Mouse (Mus musculus): ENCODE data around the gene Mmp19. TPM values are rescaled to one million over a fixed set of nuclear protein-coding genes. Genes with fewer than 3 reads are reported as not detected.

The Mmp19 gene
- polyA plus RNA-seq, 1 experiment = 28.3 TPM

- H3K4me1 ChIP-seq (ENCODE audit: control insufficient read depth, insufficient read depth, low read length) = peaks cover 35% of the 10 kb centered on the region
- TF ChIP-seq POLR2A (IDR thresholded peaks at IDR 0.05; ENCODE audit: borderline replicate concordance, low read depth, low read length) = no peak
- H3K4me3 ChIP-seq (ENCODE audit: insufficient read depth, low read length) = peak within 1 kb of the TSS; percentile 86
- H3K27ac ChIP-seq (ENCODE audit: insufficient read depth, low read depth, low read length) = peak within 1 kb of the TSS; percentile 76
These were observed 43.0 kb upstream of the Mmp19 start, which contains the start of gene Pym1 for GRCm38 (mm10) chr10:128747646-128748251. Gene Pym1 (plus strand): TSS chr10:128747889.

DNA sequence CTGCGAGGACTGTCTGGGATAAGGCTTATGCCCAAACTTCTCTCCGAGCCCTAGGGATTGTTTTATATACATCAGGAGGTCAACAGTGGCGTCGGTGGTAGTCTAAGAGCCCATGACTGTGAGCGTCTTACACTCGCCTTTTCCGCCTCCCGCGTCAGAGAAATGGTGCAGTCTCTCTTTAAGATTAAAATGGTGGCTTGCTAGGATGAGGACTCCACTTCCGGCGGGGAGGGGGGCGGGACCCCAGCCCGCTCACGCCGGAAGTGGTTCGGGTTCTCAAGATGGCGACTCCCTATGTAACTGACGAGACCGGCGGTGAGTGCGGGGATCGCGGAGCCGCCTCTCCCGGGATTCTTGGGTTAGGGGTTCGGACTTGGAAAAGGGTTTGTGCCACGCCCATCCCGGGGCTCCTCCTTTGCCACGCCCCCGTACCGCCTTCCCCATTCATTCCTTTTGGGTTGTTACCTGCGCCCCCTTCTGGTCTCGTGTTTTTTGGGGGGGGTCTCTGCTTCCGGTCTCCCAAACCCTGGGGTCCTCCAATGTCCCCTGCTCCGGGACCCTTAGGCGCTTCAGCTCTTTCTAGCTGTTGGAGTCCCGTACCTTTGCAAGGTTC, 42.4 kb upstream of the Mmp19 start:
- TF ChIP-seq CTCF (IDR thresholded peaks at IDR 0.05; ENCODE audit: low read depth, low read length) (peak; percentile 82), POLR2A (IDR thresholded peaks at IDR 0.05; ENCODE audit: borderline replicate concordance, low read depth, low read length) (no peak)
- Histone ChIP-seq H3K4me1 (ENCODE audit: control insufficient read depth, insufficient read depth, low read length) (peaks cover 33% of the 10 kb centered on the region), H3K27ac (ENCODE audit: insufficient read depth, low read depth, low read length) (peak overlapping the region; percentile 76), H3K4me3 (ENCODE audit: insufficient read depth, low read length) (peak overlapping the region; percentile 86)

- no peak overlapping the region for H3K27ac ChIP-seq (ENCODE audit: insufficient read depth, low read depth, low read length)
- TF ChIP-seq POLR2A (IDR thresholded peaks at IDR 0.05; ENCODE audit: borderline replicate concordance, low read depth, low read length) (no peak), CTCF (IDR thresholded peaks at IDR 0.05; ENCODE audit: low read depth, low read length) (no peak)
- H3K4me1 ChIP-seq (ENCODE audit: control insufficient read depth, insufficient read depth, low read length) = no peaks in the 10 kb centered on the region
- no peak overlapping the region for H3K4me3 ChIP-seq (ENCODE audit: insufficient read depth, low read length)
These were observed 17.8 kb upstream of the Mmp19 start for GRCm38 (mm10) chr10:128772895-128773294.

DNA sequence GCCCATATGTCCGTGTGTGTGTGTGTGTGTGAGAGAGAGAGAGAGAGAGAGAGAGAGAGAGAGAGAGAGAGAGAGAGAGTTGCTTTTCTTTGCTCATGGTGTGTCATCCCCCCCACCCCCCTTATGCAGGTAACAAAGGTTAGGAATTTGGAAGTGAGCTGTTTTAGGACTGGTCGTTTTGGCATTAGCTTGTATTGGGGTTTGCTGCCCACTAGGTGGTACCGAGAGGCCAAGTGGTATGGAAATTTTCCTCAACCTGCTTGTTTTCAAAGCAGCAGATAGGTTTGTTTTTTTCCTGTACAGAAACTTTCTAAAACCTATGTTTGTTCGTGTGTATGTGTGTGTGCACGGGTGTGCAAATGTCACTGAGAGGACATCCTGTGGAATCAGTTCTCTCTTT, 17.0 kb upstream of the Mmp19 start:
- Histone ChIP-seq H3K4me1 (ENCODE audit: control insufficient read depth, insufficient read depth, low read length) (peaks cover 6% of the 10 kb centered on the region), H3K4me3 (ENCODE audit: insufficient read depth, low read length) (no peak overlapping the region), H3K27ac (ENCODE audit: insufficient read depth, low read depth, low read length) (no peak overlapping the region)
- TF ChIP-seq POLR2A (IDR thresholded peaks at IDR 0.05; ENCODE audit: borderline replicate concordance, low read depth, low read length) (no peak), CTCF (IDR thresholded peaks at IDR 0.05; ENCODE audit: low read depth, low read length) (no peak)

- no peak overlapping the region for H3K4me3 ChIP-seq (ENCODE audit: insufficient read depth, low read length)
- H3K27ac ChIP-seq (ENCODE audit: insufficient read depth, low read depth, low read length) = peak overlapping the region; percentile 76
- H3K4me1 ChIP-seq (ENCODE audit: control insufficient read depth, insufficient read depth, low read length) = peaks cover 27% of the 10 kb centered on the region
- TF ChIP-seq CTCF (IDR thresholded peaks at IDR 0.05; ENCODE audit: low read depth, low read length) (no peak), POLR2A (IDR thresholded peaks at IDR 0.05; ENCODE audit: borderline replicate concordance, low read depth, low read length) (no peak)
These were observed 12.3 kb upstream of the Mmp19 start for GRCm38 (mm10) chr10:128778441-128778840.

DNA sequence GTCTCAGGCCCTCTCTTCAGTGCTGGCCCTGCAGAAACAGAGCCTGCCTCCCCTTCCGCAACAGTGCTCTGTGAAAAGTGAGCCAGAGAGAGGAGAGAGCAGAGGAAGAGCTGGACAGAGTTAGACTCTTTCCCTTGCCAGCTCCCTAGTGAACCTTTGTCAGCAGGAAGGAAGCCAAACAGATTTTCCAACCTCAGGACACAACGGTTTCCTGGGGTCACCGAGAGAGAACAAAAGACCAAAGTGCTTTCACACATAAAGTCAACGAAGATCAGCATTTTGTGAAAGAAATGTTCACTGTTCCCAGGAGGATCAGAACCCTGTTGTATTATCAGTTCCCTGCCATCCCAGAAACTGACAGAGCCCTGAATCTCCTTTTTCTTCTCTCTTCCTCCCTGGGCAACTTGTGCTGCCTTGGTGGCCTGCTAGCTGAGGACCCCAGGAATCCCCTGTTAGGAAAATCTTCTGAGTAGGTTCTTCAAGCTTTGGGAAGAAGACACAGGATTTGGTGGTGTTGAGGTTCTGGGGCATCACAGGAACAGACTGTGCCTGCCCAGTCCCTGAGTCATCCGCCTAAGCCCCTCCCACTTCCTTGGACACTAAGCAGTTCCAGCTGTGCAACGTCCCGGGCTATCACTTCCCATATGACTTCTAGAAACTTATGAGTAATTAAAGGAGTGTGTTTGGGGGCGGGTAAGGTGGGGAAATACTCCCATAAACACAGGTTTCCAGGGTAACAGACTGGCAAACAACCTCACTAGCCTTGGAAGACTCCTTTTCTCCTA, 11.5 kb upstream of the Mmp19 start:
- Histone ChIP-seq H3K27ac (ENCODE audit: insufficient read depth, low read depth, low read length) (peak overlapping the region; percentile 76), H3K4me1 (ENCODE audit: control insufficient read depth, insufficient read depth, low read length) (peaks cover 27% of the 10 kb centered on the region), H3K4me3 (ENCODE audit: insufficient read depth, low read length) (no peak overlapping the region)
- TF ChIP-seq CTCF (IDR thresholded peaks at IDR 0.05; ENCODE audit: low read depth, low read length) = no peak
- TF ChIP-seq POLR2A (IDR thresholded peaks at IDR 0.05; ENCODE audit: borderline replicate concordance, low read depth, low read length) = no peak

DNA sequence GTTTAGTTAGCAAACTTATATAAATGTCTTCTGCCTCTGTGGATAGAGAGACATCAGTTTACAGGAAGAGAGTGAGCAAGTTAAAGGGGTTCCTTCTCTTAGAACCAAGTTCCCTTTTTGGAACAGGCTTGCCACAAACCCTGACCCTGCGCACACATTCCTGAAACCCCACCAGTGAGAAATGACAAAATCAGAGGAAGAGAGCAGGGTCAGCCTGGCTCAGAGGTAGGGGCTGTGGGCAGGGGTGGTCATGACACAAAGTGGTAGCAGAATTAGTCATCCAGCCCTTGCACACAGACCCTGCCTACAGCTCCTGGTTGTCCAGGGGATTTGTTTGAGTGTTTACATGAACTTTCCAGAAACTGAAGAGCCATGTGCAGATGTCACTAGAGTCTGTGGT, 10.5 kb upstream of the Mmp19 start:
- TF ChIP-seq CTCF (IDR thresholded peaks at IDR 0.05; ENCODE audit: low read depth, low read length) = no peak
- TF ChIP-seq POLR2A (IDR thresholded peaks at IDR 0.05; ENCODE audit: borderline replicate concordance, low read depth, low read length) = no peak
- Histone ChIP-seq H3K4me1 (ENCODE audit: control insufficient read depth, insufficient read depth, low read length) (peaks cover 27% of the 10 kb centered on the region), H3K27ac (ENCODE audit: insufficient read depth, low read depth, low read length) (peak overlapping the region; percentile 67), H3K4me3 (ENCODE audit: insufficient read depth, low read length) (no peak overlapping the region)

DNA sequence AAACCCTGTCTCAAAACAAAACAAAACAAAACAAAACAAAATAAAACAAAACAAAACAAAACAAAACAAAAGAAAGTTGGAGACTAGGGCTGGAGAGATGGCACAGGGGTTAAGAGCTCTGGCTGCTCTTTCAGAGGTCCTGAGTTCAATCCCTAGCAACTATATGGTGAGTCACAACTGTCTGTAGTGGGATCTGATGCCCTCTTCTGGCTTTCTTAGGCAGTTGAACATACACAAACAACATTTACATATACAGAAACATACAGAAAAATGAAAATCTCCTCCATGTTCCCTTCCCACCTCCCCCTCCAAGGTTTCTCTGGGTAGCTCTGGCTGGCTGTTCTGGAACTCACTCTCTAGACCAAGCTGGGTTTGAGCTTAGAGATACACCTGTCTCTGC, 1.3 kb downstream of the Mmp19 start:
- Histone ChIP-seq H3K4me3 (ENCODE audit: insufficient read depth, low read length) (no peak overlapping the region), H3K27ac (ENCODE audit: insufficient read depth, low read depth, low read length) (no peak overlapping the region), H3K4me1 (ENCODE audit: control insufficient read depth, insufficient read depth, low read length) (peaks cover 22% of the 10 kb centered on the region)
- TF ChIP-seq POLR2A (IDR thresholded peaks at IDR 0.05; ENCODE audit: borderline replicate concordance, low read depth, low read length) (no peak), CTCF (IDR thresholded peaks at IDR 0.05; ENCODE audit: low read depth, low read length) (no peak)

- TF ChIP-seq CTCF (IDR thresholded peaks at IDR 0.05; ENCODE audit: low read depth, low read length) (no peak), POLR2A (IDR thresholded peaks at IDR 0.05; ENCODE audit: borderline replicate concordance, low read depth, low read length) (no peak)
- no peak overlapping the region for H3K27ac ChIP-seq (ENCODE audit: insufficient read depth, low read depth, low read length)
- H3K4me1 ChIP-seq (ENCODE audit: control insufficient read depth, insufficient read depth, low read length) = peaks cover 22% of the 10 kb centered on the region
- H3K4me3 ChIP-seq (ENCODE audit: insufficient read depth, low read length) = no peak overlapping the region
These were observed 2.5 kb downstream of the Mmp19 start for GRCm38 (mm10) chr10:128793258-128793657.

- no peak overlapping the region for H3K4me3 ChIP-seq (ENCODE audit: insufficient read depth, low read length)
- H3K27ac ChIP-seq (ENCODE audit: insufficient read depth, low read depth, low read length) = no peak overlapping the region
- TF ChIP-seq POLR2A (IDR thresholded peaks at IDR 0.05; ENCODE audit: borderline replicate concordance, low read depth, low read length) (no peak), CTCF (IDR thresholded peaks at IDR 0.05; ENCODE audit: low read depth, low read length) (no peak)
- peaks cover 22% of the 10 kb centered on the region for H3K4me1 ChIP-seq (ENCODE audit: control insufficient read depth, insufficient read depth, low read length)
These were observed 3.7 kb downstream of the Mmp19 start for GRCm38 (mm10) chr10:128794391-128794790.

All from bone marrow macrophage, adult 2 months (primary cell).